Mouse (Mus musculus): ENCODE measurements around the gene Pmfbp1.

DNA sequence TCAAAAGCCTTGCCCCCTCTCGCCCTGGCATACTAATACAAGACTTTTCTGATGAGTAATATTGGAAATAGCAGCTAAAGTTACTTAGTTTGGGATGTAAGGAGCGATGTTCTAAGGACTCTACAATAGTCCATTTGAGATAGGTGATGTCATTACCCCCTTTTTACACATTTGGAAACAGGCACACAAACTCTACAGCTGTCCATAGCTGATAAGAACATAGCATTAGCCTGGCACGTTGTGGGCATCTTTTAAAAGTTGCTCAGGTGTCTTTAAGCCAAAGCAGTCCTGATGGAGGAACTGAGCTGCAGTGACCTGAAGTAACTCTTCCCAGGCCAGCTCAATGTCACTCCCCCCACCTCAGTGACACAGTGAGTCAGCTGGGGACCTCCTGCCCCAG is 97.5 kb downstream of the Pmfbp1 start:
- TF ChIP-seq GATA1 (IDR thresholded peaks at IDR 0.05; ENCODE audit: borderline replicate concordance, low read length) (no peak), FLI1 (IDR thresholded peaks at IDR 0.05; ENCODE audit: low read length) (no peak)

Data from megakaryocyte, embryonic 14.5 days (primary cell).